ENCODE assay signal across 17 mouse cellular contexts in genomic region chr14:102199430-102199829, GRCm38 (mm10).
DNase-seq lines count a peak whose midpoint lies in the region; ATAC-seq and TF ChIP-seq lines count a peak whose summit lies in the region.
"Had no signal": no experiment of that assay in that cellular context is flagged by ENCODE, and none has a peak within 500 bp of the region (broad histone marks: within the 10 kb centered on the region; RNA-seq: fewer than 3 reads in every experiment).

No protein-coding gene starts in this region.

- TF ChIP-seq CTCF in left cerebral cortex, adult 2 months (IDR thresholded peaks at IDR 0.05): no peak

- intact Hi-C loops in left cerebral cortex, adult 2 months (cut with DNase I): loop anchor here (5.0 kb wide), 1 partner anchor 783 kb away; the partner anchor contains the start of gene Kctd12

- peak; percentile 23 to 44 for DNase-seq in frontal cortex, postnatal 10 days (ENCODE audit: low spot score in 2 of 2)
- DNase-seq in layer of hippocampus, adult 18-20 months (ENCODE audit: low spot score in 2 of 2): peak; percentile 76 to 89
- peak; percentile 65 to 73 for DNase-seq in left cerebral cortex, adult 2 months (ENCODE audit: extremely low spot score in 1 of 2, low spot score in 2 of 2)
- DNase-seq in right cerebral cortex, postnatal 25 days: peak; percentile 77
- DNase-seq in gastrocnemius, postnatal 25 days: no peak
- no peak for DNase-seq in retina, embryonic 14.5 days (ENCODE audit: low spot score)
- DNase-seq: adrenal gland, adult 8-10 months; cerebellum, adult 18-20 months; kidney, adult 18-20 months; kidney, postnatal 4 days; liver, postnatal 0 days; lung, postnatal 36 days had no signal

- ATAC-seq in granulocyte monocyte progenitor cell, adult 5-6 weeks (replicated peaks; ENCODE audit: poor library complexity, severe bottlenecking): no peak
- ATAC-seq: CD4-positive, CD25-positive, alpha-beta regulatory T cell, adult 4 months; forebrain, embryonic 13.5 days; hindbrain, postnatal 0 days; liver, postnatal 0 days had no signal

- H3K27ac ChIP-seq in left cerebral cortex, adult 2 months: no peak overlapping the region
- H3K27ac ChIP-seq: forebrain, embryonic 13.5 days; hindbrain, postnatal 0 days; limb, embryonic 15.5 days had no signal

- H3K4me3 ChIP-seq in left cerebral cortex, adult 2 months: no peak overlapping the region
- H3K4me3 ChIP-seq: forebrain, embryonic 13.5 days; limb, embryonic 15.5 days had no signal

Comparison
In these comparisons a context has a peak if more than half of its experiments do, and no peak if none do; other contexts are left out.
1. DNase-seq: peak in frontal cortex, postnatal 10 days (2 of 2), layer of hippocampus, adult 18-20 months (2 of 2), left cerebral cortex, adult 2 months (2 of 2) and right cerebral cortex, postnatal 25 days (single experiment); none in gastrocnemius, postnatal 25 days (single experiment) and retina, embryonic 14.5 days (single experiment).